Mouse (Mus musculus) inflammation-experienced regulatory T-cells, adult 6 months (primary cell): ENCODE measurements around the gene Polr3e. TPM values are rescaled to one million over a fixed set of nuclear protein-coding genes. Genes with fewer than 3 reads are reported as not detected.
"Not testable (repeated sequence)": the region's sequence is repeated elsewhere in the genome, so short reads cannot be mapped to it uniquely, and the experiment has no call there.

Source experiments
- ATAC-seq: one replicate; pipeline ENCODE4 v1.8.0; 2017
- polyA plus RNA-seq, 3 experiments: library from polyadenylated mRNA; unstranded; fragments of 100-300 nt; shearing (Covaris generic); gene quantifications; one replicate each; pipeline ENCODE4 v1.2.1; 2017

The Polr3e gene
- 10 to 100 TPM in 1 of 3 experiments, 1 to 10 TPM in 2; 7.0 to 10.6 (median 8.7) TPM for polyA plus RNA-seq

DNA sequence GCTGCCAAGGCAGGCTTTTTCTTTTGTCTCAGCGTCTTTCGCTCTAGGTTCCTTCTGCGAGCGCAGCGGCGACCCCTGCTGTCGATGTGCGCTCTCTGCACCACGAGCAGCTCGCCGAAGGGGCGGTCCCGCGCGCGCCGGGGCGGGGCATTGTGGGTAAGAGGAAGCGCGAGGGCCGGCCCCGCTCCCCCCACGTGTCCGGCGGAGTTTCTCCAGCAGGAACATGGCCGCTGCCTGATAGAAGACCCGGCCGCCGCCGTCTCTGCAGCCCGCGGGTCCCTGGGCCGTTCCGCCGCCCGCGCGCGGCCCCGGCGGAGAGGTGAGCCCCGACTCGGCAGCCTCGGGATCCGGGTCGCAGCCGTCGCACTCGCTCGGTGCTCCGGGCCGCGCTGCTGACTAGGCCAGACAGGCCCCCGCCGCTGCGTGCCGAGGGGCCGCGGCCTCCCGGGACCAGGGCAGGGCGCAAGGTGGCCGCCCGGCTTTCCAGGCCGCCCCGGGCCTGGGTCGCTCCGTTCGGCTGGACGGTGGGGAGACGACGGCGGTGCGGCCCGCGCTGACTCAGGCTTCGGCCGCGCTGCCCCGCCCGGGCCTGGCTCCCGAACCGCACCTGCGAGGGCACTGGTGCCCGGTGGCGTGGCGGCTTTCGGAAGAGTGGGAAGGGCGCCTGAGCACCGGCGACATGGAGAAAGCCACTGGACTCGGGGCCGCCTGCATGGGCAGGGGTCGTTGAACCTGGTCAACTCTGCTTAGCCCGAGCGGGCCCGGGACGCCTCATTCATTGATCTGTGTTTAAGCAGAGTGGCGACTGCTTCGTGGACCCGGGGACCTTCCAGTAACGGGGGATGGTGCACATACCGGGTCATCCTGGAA is at the start of gene Polr3e:
TSS of gene Polr3e (plus strand) at position 153 of the 870 bp plus-strand sequence.
- ATAC-seq: peak; percentile 79

DNA sequence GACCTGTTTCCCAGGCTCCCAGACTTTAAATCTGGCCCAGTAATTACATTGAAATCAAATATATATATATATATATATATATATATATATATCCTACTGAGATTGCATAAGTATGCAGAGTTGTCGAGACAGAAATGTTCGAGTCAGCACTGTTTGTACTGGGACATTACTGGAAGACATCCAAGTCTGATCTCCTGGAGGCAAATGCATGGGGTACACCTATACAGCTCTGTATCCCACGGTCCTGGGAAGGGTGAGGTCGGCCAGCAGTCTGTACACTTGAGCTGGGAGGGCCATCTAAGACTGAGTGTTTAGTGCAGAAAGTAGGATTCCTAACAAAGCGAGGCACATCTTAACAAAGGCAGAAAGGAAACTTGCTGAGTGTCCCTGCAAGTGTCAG is 47.7 kb upstream of the Polr3e start:
- no peak for ATAC-seq

DNA sequence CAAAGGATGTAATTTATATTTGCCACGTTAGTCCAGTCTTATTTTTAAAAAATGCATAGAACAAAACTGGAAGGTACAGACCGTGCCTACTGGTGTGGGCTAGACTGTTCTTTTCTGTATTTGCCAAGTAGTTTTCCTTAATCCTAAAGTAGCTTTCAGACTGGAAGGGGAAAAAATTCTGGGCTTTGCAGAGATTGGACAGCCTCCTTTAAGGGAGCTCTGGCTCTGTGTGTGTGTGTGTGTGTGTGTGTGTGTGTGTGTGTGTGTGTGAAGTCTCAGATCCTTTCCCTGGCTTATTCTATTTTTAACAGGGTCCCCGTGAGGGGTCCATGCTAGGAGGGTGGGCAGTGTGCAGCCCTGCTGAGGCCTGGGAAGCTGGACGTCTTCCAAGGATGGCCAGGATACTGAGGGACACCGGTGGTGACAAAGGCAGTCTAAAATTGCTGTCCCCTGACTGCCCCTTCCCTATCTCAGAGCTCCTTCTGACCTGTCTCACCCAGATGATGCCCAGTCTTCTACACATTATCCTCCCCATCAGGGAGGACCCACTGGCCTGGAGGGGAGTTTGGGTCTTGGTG is 47.0 kb upstream of the Polr3e start:
- no peak for ATAC-seq

DNA sequence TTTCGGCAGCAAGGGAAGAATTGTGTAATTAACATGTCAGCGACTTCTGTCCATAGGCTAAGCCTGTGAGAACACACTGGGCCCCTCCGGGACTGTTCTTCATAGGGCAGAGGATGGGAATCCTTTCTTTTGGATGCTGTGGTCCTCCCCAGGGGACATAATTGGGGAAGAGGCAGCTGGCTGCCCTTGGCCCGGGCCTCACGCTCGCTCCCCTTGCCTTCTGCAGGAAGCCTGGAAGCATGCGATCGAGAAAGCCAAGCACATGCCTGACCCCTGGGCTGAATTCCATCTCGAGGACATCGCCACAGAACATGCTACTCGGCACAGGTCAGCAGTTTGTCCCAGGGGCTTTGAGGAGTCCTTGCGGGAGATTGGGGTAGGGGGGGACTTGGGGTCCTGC is 44.5 kb upstream of the Polr3e start:
- ATAC-seq: no peak

DNA sequence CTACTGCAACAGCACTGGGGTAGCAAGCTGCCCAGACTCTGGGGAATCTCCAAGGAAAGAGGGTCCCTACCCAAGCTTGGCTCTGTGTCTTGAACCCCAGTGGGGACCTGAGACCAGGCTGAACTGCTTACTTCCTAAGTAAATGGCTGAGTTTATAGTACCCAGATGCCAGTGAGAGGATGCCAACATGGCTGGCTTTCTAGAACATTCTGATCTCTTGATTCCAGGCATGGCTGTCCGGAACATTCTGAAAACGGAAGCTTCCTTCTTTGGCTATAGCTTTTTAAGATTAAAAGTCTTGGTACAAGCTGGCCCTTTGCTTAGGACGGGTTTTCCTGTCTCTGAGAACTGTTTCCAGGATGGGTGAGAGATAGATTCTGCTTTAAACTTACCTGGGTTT is 43.5 kb upstream of the Polr3e start:
- ATAC-seq: no peak

DNA sequence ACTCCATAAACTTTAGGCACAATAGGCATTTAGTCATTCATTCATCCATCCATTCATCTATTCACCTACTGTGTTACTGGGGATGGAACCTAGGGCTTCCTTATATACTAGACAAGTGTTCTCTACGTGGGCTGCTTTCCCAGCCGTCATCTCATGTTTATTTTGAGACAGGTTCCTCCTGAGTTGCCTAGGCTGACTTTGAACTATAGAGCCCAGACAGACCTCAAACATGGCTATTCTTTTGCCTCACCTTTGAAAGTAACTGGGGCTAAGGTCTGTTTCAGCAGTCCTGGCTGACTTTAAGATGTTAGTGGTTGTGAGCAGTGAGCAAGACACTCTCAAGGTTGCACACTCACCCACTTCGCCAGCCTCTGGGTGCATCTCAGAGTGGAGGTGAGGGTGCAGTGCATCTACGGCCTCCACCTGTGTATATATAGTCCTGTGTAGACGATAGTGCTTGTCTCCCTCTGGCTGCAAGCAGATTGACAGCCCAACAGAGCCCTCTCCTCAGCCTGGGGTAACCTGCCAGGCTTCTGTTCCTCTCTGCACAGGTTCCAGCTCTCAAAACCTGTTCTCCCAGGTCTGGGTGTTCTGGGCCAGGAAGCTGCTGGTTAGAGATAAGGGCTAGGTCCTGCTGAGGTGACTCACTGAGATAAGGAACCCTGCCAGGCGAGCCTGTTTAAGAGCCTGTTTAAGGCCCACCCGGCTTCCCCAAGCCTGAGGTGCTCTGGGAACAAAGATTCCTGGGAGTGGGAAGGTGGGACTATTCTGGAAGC is 42.6 kb upstream of the Polr3e start:
- ATAC-seq: no peak

DNA sequence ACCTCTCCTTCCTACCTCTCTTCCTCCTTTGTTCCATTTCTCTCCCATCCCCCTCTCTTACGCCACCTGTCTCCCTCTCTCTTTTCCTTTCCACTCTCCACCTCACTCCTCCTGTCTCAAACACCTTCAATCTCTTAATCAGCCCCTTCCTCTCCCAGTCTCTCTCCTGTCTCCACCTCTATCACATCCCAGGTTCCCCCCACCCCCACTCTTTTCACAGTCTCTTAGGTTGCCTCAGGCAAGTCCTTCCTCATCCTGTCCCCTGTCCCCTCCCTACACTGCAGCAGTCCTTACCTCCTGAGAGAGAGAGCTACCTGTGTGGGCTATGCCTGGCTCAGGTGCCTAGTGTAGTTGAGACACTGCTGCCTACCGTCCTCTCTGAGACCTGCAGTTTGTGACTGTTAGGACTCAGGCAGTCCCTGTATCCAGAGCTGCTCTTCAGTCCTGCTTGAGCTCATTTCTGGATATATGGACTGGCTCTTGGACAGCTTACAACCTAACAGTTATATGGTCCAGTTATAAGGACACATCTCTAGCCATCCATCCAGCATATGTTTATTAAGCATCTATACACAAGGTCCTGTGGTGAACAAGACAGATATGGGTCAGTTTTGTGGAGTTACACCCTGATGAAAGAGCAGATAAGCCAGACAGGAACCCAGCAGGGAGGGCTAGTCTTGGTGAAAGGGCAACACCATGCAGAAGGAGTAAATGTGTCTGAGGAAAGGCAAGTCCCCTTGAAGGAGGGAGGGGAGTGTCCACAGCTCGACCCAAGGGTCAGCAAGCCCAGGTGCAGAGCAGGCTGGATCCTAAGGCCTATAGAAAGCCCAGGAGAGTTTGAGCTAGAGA is 41.8 kb upstream of the Polr3e start:
- ATAC-seq: no peak

DNA sequence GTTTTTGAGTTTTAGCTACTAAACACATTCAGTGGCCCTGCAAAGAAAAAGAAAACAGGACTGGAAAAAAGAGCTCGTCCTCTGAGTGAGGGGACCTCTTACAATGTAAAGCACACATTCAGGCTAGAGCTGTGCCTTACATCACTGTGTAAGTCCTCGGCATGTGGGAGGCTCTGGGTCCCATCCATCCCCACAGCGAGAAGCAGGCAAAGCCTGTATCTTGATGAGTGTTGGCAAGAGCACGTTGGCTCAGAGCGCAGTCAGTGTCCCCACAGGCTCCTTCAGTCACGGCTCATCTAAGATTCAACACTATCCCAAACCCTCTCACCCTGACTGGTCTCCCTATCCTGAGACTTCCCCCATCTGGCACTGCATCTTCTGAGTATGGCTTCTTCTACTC is 39.3 kb upstream of the Polr3e start:
- no peak for ATAC-seq

DNA sequence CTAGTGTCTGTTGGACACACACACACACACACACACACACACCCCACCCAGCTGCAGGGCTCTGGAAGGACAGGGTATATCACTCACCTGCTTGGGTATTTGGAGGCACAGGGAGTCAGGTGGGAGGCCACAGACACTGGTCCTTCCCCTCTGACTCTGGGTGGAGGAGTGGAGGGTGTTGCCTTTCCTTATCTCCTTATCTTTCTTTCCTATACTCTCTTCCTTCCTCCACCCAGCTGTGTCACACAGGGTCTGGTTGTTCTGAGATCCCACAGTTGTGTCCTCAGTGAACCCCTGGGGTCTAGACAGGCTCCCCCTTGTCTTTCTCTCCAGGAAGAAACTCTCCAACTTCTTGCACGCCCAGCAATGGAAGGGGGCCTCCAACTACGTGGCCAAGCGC is 37.6 kb upstream of the Polr3e start:
- ATAC-seq: no peak

DNA sequence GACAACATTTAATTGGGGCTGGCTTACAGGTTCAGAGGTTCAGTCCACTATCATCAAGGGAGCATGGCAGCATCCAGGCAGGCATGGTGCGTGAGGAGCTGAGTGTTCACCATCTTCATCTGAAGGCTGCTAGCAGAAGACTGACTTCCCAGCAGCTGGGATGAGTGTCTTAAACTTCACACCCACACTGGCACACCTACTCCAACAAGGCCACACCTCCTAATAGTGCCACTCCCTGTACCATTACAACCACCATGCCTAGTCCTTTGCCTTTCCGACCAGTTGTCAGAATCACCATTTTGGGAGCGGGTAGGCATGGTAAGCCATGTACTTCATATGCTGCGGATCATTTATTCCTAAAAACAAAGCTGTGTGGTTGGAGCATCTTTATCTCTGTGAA is 36.8 kb upstream of the Polr3e start:
- ATAC-seq: no peak

DNA sequence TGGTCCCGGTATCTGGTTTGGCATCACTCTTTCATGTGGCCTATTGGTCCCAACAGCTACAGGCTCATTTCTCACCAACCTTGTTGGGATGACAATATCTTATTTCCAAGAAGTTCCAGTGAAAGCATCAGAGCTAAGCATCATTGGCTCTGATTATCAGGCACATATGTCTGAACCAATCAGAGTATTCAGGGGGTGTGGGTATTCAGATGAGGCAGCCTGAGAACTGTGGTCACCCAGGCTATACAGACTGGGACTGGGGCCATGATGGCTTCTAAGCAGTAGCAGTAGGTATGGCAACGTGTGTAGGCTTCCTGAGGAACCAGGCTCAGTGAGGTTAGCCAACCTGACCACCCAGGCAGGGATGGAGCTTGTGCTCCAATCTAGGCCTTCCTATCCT is 36.1 kb upstream of the Polr3e start:
- no peak for ATAC-seq

DNA sequence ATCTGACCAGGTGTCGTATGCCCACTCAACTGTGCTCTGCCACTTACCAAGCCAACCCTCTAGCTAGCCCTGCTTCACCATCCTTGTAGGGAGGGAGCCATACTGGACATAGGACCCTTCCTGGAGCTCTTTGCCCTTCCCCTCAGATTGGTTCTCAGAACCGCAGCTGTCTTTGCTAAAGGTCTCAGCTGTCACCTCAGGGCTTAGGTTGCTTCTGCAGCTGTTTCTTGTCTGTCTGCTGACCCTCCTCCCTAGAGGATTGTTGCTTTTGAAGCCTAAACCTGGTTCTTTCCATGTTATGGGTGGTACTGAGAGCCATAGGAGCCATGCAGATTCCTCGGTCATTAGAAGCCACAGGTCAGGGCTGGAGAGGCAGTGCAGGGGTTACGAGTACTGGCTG is 34.9 kb upstream of the Polr3e start:
- no peak for ATAC-seq

DNA sequence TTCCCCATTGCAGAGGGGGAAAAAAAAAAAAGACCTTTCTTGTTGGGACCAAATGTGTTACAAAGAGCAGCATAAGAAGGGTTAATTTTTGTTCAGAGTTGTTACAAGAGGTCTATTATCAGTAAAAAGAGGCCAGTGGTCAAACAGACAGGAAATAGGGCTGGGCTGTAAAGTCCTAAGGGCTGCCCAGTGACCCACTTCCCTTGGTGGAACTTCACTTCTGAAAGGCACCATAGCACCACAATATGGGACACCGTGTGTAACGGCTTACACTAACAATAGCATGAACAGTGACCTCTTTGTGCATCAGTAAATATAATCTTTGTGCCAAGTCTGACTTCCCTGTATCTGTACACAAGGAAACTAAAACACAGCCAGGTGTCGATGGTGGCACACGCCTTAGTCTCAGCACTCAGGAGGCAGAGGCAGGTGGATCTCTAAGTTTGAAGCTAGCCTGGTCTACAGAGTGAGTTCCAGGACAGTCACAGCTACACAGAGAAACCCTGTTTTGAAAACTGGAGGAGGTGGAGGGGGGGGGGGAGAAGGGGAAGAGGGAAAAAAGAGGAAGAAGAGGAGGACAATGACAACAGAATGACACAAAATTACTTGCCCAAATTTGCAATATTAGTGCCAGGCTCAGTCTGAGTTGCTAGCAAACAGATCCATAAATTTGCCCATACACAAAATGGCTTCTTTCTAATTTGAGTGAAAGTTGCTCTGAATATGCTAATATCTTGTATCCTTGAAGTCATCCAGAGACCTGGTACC is 33.8 kb upstream of the Polr3e start:
- no peak for ATAC-seq

DNA sequence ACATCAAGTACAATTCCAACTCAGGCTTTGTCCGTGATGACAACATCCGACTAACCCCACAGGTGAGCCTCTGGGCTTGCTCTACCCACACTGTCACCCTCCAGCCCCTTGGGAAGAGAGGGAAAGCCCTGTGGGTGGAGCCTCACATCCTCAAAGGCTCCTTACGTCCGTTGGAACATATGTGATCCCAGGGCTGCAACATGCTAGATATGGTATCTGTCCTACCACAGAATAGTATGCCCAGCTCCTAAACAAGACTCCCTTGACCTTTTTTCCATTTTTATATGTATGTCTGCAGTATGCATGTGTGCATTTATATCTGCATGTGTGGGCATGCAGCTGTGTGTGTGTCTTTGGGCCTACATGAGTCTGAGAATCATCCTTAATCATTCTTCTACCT is 32.8 kb upstream of the Polr3e start:
- no peak for ATAC-seq

DNA sequence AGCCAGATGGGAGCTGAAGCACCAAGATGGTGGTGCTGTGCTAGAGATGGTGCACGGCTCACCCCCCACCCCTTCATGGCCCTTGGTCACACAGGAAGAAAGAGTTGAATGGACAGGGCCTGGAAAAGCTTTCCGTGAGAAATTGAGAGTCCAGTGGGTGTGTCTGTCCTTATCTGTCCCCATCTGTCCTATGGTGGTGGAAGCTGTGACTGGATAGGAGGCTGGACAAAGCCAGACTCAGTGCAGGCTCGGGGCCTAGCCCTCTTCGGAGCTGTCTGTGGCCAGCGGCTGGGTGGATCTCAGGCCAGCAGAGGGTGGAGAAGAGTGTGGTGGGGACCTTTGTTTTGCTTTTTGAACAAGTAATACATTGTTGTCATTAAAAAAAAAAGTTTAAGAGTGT is 24.4 kb upstream of the Polr3e start:
- ATAC-seq: no peak

DNA sequence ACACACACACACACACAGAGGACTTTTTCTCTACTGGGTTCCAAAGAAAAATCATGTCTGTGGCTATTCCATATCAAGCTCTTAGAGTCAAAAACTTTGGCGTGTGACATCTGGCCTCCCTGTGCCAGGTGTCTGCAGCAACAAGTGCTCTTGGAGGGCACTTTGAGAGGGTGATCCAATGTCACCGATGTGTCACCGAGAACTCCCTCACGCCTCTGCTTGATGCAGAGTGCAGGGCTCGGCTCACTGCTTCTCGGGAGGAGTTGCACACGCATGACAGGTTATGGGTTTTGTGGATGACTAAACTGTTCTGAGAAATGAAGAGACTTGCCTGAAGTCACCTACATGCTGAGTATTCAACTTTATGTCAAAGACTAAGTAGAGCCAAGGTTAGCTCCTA is 20.5 kb upstream of the Polr3e start:
- ATAC-seq: no peak

DNA sequence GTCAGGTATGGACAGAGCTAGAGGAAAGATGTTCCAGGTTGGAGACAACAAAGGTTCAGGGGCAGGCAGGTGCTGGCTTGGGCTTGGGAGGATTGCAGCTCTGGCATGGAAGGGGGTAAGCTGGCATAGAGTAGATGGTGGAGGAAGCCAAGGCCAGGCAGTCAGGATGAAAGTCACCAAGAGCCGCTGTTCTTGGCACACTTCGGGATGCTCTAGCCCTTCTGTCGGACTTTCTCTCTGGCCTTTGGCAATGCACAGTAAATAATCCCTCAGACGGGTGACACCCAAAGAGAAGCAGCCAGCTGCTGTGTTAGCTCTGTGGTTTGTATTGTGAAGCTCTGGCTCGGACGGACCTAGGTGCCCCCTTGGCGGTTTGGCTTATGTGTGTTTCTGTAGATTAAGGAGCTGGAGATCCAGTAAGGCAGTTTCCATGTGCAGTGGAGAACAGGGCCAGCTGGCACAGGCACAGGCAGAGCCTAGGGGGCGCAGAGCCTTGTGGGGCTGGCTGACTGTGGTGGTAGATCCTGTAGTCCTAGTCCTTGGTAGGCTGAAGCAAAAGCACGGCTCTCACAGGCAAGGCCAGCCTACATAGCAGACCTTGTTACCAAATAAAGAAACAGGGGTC is 19.7 kb upstream of the Polr3e start:
- ATAC-seq: no peak

DNA sequence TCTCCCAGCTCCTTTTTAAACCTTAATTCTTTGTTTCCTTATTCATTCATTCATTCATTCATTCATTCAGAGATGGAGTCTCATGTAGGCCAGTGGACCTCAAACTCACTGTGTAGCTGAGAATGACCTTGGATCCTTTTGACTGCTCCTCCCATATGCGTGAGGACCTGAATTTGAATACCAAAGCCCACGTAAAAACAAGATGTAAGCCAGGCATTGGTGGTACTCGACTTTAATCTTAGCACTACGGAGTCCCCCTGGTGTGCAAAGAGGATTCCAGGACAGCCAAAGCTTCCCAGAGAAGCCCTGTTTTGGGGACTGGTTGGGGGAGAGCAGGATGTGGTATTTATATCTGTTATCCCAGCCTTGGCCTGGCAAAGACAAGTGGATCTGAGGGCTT is 17.4 kb upstream of the Polr3e start:
- ATAC-seq: no peak

DNA sequence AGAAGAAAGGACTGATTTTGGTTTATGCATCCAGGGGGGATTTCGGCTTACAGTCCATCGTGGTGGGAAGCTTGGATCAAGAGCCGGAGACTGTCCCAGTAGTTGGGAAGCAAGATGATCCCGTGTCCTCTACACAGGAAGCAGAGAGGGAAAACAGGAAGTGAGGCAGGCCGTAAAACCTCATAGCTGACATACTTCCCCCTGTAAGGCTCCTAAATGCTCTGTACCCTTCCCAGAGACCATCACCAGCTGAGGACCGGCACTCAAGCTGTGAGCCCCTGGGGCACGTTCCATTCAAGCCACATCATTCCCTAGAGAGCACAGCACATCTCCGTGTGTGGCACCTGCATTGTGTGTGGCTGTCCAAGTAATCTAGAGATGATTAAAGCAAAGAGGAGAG is 15.8 kb upstream of the Polr3e start:
- ATAC-seq: no peak

DNA sequence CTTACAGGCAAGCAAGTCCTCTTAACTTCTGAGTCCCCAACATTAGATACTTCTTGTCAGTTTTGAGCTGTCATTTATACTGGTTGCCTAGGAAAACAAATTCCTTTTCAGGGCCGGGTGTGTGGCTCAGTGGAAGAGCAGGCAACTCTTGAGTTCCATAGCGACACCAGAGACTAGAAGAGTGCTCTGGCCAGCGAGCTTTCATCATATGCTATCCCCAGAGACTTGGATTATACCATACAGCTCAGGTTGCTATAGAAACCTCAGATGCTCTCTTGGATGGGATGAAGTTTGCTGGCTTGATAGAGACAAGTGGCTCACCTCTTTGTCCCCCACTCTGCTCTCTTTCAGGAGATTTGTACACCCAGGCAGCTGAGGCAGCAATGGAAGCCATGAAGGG is 14.6 kb upstream of the Polr3e start:
- no peak for ATAC-seq

DNA sequence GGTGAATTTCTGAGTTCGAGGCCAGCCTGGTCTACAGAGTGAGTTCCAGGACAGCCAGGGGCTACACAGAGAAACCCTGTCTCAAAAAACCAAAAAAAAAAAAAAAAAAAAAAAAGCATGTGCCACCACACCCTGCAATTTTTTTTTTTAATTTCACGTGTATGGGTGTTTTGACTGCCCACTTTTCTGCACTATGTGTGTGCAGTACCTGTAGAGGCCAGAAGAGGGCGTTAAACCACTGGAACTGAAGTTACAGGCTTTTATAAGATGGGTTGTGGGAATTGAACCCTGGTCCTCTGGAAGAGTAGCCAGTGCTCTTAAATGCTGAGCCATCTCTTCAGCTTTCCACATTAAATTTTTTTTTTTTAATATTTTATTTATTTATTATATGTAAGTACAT is 7.4 kb upstream of the Polr3e start:
- ATAC-seq: not testable (repeated sequence)
